Mouse (Mus musculus): ENCODE results near the gene 1700001J03Rik.
A peak's percentile ranks its signal among the peaks of the same experiment; 100 is the strongest.
"Not testable (repeated sequence)": the region's sequence is repeated elsewhere in the genome, so short reads cannot be mapped to it uniquely, and the experiment has no call there.

The 1700001J03Rik gene

DNA sequence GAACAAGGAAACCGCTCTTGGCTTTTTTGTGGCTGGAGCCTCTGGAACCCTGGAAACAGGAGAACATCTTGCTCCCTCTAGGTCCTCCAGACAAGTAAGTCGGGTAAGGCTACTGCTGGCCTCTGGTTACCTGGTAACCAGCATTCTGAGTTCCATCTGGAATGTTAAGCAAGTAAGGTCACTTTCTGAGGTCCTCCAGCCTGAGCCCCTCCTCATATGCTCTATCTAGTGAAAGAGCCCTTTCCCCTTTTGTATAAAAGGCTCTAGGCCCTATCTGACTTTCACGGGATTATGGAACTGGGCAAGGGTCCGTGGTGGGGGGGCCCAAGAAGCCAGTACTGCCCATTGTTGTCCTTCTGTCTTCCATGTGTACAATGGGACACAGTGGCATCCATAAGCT, at the start of gene 1700001J03Rik:
Gene 1700001J03Rik, minus strand, starts transcription at position 101 of the 400 bp plus-strand sequence.
- TF ChIP-seq GATA4 (IDR thresholded peaks at IDR 0.05; ENCODE audit: insufficient replicate concordance, low read length) = not testable (repeated sequence)

DNA sequence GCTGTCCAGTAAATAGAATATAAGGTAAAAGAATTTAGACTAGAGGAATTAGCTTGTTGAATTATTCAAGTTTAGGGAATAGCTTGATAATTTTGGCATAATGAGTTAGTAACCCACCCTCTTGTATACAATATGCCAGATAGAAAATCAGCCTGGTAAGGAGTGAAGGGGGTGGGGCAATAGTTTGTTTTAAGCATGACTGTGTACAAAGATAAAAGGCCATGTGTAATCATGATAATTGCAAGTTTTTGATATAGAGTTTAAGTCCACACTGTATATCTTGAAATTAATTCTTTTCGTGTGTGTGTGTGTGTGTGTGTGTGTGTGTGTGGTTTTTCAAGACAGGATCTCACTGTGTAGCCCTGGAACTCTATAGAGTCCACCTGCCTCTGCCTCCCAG, 49.2 kb upstream of the 1700001J03Rik start:
- TF ChIP-seq GATA4 (IDR thresholded peaks at IDR 0.05; ENCODE audit: insufficient replicate concordance, low read length) = no peak

DNA sequence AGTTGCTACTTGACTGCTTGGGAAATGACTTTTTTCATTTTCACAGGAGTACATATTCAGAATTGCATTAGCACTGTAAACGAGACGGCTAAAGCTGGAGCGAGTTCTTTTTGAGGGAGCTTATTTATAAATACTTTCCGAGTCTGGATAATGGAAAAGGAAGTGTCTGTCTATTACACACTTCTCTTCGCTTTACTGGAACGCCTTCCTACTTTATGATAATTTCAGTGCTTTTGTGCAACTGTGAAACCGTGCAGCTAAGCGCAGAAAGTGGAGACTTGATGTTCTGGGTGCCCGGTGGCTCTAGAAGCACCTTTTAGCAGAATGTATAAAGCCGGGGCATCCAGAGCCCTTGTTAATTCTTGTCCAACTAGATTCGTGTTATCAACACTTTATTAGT, 47.7 kb upstream of the 1700001J03Rik start:
- TF ChIP-seq GATA4 (IDR thresholded peaks at IDR 0.05; ENCODE audit: insufficient replicate concordance, low read length) = no peak

- peak; percentile 46; the same call in 1 of the 2 replicates for TF ChIP-seq GATA4 (IDR thresholded peaks at IDR 0.05; ENCODE audit: insufficient replicate concordance, low read length)
Observed at GRCm38 (mm10) chr5:146232056-146232675, 47.1 kb upstream of the 1700001J03Rik start.

DNA sequence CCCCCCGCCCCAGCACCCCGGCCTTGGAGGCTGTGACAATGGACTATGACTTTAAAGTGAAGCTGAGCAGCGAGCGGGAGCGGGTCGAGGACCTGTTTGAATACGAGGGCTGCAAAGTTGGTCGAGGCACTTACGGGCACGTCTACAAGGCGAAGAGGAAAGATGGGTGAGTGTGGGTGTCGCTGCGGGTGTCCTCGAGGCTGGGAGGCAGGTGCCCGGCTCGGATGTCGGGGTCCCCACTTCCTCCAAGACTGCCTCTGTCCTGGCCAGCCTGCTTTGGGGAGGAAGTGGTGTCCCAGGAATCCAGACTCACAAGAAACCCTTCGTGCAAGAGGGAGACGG, 46.5 kb upstream of the 1700001J03Rik start:
- no peak for TF ChIP-seq GATA4 (IDR thresholded peaks at IDR 0.05; ENCODE audit: insufficient replicate concordance, low read length)

- TF ChIP-seq GATA4 (IDR thresholded peaks at IDR 0.05; ENCODE audit: insufficient replicate concordance, low read length) = peak; percentile 51; the same call in 1 of the 2 replicates
Observed at GRCm38 (mm10) chr5:146230864-146231654, 46.0 kb upstream of the 1700001J03Rik start, which contains the start of gene Cdk8. Gene Cdk8 (plus strand): TSS chr5:146231230.

DNA sequence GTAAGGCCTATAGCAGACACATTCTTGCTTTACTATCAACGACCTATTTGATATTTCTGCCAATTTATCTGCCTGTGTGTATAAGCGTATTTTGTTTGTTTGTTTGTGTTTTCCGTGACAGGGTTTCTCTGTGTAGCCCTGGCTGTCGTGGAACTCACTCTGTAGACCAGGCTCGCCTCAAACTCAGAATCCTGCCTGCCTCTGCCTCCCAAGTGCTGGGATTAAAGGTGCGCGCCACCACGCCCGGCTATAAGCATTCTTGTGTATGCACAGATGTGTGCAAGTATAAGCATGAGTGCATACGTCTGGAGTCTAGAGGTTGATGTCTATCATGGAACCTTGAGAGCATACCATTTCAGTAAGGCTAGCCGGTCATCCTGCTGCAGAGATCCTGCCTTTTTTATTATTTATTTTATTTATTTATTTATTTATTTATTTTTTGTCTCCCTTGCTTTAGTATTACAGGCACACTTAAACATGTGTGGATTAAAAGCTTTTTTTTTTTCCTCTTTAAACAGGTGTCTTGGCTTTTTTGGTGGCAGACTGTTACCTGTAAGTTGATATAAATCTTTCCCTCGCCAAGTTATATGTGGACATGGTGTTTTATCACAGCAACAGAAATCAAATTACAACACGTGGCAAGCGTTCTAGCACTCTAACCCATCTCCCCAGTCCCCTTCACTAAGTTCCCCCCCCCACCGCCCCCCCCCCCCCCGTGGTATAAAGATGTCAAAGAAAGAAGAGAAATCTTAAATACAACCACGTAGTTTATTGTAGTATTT, 45.0 kb upstream of the 1700001J03Rik start:
- TF ChIP-seq GATA4 (IDR thresholded peaks at IDR 0.05; ENCODE audit: insufficient replicate concordance, low read length) = no peak

- TF ChIP-seq GATA4 (IDR thresholded peaks at IDR 0.05; ENCODE audit: insufficient replicate concordance, low read length) = no peak
Observed at GRCm38 (mm10) chr5:146227496-146227895, 42.4 kb upstream of the 1700001J03Rik start.

- TF ChIP-seq GATA4 (IDR thresholded peaks at IDR 0.05; ENCODE audit: insufficient replicate concordance, low read length) = no peak
Observed at GRCm38 (mm10) chr5:146223786-146224185, 38.7 kb upstream of the 1700001J03Rik start.

GRCm38 (mm10) chr5:146221722-146222121, 36.6 kb upstream of the 1700001J03Rik start:
- no peak for TF ChIP-seq GATA4 (IDR thresholded peaks at IDR 0.05; ENCODE audit: insufficient replicate concordance, low read length)

DNA sequence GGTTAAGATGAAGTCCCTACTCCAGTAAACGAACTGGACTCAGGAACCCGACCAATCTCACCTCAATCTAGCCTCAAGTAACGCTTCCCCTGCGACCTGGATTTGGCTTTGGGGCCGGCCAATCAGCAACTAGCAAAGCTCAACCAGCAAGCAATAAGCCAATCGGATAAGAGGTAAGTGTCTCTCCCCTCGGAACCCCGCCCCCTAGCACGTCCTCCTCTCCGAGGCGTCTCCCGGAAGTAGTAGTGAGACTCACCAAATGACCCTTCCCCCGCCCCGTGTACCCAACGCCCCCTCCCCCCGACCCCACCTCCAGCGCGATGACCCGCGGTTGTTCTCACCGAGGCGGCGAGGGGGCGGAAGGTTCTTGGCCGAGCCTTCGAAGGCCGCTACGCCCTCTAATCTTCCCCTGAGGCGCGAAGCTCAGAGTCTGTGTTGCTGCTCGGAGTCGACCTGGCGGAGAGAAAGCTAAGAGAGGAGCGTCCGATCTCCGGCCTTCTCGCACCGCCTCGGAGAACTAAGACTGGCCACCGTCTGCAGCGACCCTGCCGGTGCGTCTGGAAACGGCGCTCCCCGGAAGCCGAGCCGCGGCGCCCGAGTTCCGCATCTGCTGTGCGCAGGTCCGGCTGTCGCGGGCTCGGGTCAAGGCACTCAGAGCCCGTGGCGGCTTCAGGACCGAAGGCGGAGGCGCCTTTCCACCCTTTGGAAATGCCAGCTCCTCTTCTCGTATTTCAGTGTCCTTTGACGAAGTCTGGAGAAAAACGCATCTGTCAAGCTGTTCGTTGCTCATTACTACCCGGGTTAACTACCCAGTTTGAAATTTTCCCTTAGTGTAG, 36.0 kb upstream of the 1700001J03Rik start, which contains the start of gene Rnf6:
Gene Rnf6, minus strand, starts transcription at position 677 of the 836 bp plus-strand sequence.
- peak; percentile 78; the same call in 1 of the 2 replicates for TF ChIP-seq GATA4 (IDR thresholded peaks at IDR 0.05; ENCODE audit: insufficient replicate concordance, low read length)

DNA sequence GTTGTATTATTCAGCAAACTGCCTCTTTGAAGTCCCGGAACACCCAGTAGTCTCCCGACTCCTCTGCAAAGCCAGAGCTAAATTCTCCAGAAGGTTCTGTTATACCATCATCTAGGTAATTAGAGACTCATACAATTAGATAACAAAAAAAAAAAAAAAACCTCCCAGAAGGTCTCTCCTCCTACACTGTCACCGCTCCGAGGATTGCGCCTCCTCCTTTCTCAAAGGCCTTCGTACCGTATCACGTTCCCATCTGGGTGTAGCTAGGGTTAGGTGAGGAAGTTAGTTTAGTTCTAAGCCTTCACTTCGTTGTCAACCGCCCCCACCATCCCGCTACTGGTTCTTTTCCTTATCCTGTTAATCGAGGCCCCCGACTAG, 35.4 kb upstream of the 1700001J03Rik start:
- no peak for TF ChIP-seq GATA4 (IDR thresholded peaks at IDR 0.05; ENCODE audit: insufficient replicate concordance, low read length)

- TF ChIP-seq GATA4 (IDR thresholded peaks at IDR 0.05; ENCODE audit: insufficient replicate concordance, low read length) = no peak
Observed at GRCm38 (mm10) chr5:146205537-146205936, 20.4 kb upstream of the 1700001J03Rik start.

DNA sequence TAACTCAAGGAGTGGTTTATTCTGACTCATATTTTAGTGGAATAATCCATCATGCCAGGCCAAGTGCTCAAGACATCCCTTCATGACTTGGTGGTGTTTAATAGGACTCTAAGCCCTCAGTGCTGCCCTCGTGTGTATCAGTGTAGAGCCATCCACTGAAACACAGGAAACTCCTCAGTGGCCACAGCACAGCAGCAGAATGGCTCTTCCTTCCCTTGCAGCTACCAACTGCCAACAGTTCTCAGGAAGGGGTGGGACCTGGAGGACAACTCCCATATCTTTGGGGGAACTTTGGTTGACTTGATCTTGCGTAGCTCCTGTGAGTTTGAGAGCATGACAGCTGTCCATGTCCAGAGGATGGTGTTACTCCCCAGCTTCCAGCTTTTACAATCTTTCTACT, 18.8 kb upstream of the 1700001J03Rik start:
- no peak for TF ChIP-seq GATA4 (IDR thresholded peaks at IDR 0.05; ENCODE audit: insufficient replicate concordance, low read length)

DNA sequence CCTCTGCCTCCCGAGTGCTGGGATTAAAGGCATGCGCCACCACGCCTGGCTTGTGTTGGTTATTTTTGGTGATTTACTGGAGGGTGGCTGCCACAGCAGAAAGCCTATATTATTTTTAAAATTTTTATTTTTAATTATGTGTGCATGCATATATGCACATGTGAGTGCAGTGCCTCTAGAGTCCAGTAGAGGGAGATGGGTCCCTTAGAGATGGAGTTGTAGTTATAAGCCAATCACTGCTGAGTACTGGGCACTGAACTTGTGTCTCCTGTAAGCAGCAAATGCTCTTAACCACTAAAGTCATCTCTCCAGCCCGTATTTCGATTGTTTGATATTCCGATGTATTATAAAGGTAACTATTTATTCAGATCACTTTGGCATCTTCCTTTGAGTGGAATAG, 15.5 kb upstream of the 1700001J03Rik start:
- TF ChIP-seq GATA4 (IDR thresholded peaks at IDR 0.05; ENCODE audit: insufficient replicate concordance, low read length) = no peak

All from liver, adult (tissue).